Mouse (Mus musculus) intestine, embryonic 14.5 days (tissue): ENCODE data around the gene Cckbr. TPM values are rescaled to one million over a fixed set of nuclear protein-coding genes. Genes with fewer than 3 reads are reported as not detected.

ENCODE experiments used
- ATAC-seq: fragments of 200-750 bp; cut with Nextera tagmentation; replicated peaks from 2 replicates; pipeline ENCODE4 v1.8.0; 2017; ENCODE audit warnings: low read depth, moderate number of reproducible peaks, moderate TSS enrichment, moderate library complexity; ENCODE audit not compliant: low FRiP score, low TSS enrichment
- DNase-seq: peaks from one replicate; pipeline ENCODE4 v3.0.0-alpha.2; 2018; ENCODE audit warnings: low spot score
- H3K27ac ChIP-seq: fragments of 300-500 bp; sonication (generic); 2 replicates; pipeline ENCODE4 v1.5.1; 2014; ENCODE audit warnings: low read depth, mild to moderate bottlenecking, control low read depth
- H3K27me3 ChIP-seq: fragments of 300-500 bp; sonication (generic); replicated peaks from 2 replicates; pipeline ENCODE4 v1.6.1; 2014; ENCODE audit warnings: low read length, control low read depth; ENCODE audit not compliant: control insufficient read depth, insufficient read depth
- H3K36me3 ChIP-seq: fragments of 300-500 bp; sonication (generic); 2 replicates; pipeline ENCODE4 v1.6.1; 2014; ENCODE audit warnings: low read length, control low read depth; ENCODE audit not compliant: control insufficient read depth, insufficient read depth
- H3K4me1 ChIP-seq: fragments of 300-500 bp; sonication (generic); replicated peaks from 2 replicates; pipeline ENCODE4 v1.6.1; 2014; ENCODE audit warnings: low read length, control low read depth, mixed read lengths; ENCODE audit not compliant: control insufficient read depth, insufficient read depth
- H3K4me2 ChIP-seq: fragments of 300-500 bp; sonication (generic); 2 replicates; pipeline ENCODE4 v1.6.1; 2014; ENCODE audit warnings: low read length
- H3K4me3 ChIP-seq: fragments of 300-500 bp; sonication (generic); 2 replicates; pipeline ENCODE4 v1.5.1; 2014; ENCODE audit warnings: low read depth, low read length, control low read depth, mixed read lengths
- H3K9ac ChIP-seq: fragments of 300-500 bp; sonication (generic); 2 replicates; pipeline ENCODE4 v1.6.1; 2014; ENCODE audit warnings: mild to moderate bottlenecking, low read length
- H3K9me3 ChIP-seq: fragments of 300-500 bp; sonication (generic); 2 replicates; pipeline ENCODE4 v1.6.1; 2016; ENCODE audit warnings: low read length, control low read depth; ENCODE audit not compliant: control insufficient read depth
- WGBS: fragments of 180-500 bp; shearing (Covaris S2); extraction: QIAGEN DNeasy Blood & Tissue Kit; methylation state at CpG from one replicate; pipeline ENCODE4 v1.1.7; 2014; 5-methylcytosine and 5-hydroxymethylcytosine counted together
- polyA plus RNA-seq: library from polyadenylated mRNA; unstranded; fragments of >200 nt; fragmentation: Nextera tagmentation; extraction: Ambion mirVana; gene quantifications from 2 replicates; pipeline ENCODE4 v1.2.1, GENCODE M21; 2014

Gene Cckbr
- polyA plus RNA-seq, 1 experiment from 2014 or later: 0.34 TPM

DNA sequence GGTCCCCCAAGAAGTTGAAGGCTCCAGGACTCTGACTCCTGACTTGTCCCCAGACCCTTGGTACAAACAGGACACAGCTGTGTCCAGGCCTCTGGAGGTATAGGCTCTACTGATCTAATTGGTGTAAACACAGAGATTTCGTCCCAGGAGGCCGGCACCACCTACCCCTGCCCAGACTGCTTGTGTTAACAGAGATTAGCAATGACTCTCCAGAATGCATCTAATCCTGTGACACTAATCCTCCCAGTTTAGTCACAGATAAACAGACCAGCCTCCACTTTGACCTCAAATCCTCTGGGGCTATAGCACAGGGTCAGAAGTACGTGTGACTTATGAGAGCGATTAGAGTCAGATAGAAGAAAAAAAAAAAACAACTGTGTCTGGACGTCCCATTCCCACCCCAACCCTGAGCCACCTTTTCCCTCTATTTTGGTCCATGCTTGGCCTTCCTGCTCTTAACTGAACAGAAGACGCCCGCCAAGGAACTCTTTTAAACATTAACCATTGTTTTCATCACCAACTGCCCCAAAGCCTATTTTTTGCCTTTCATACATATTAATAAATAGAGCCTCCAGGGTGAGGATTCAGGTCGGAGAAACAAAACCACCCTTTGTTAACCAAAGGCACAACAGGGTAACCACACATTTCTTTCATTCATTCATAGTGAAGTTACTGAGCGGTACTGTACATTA lies 91.3 kb downstream of the Cckbr start:
- Histone ChIP-seq H3K9me3 (no peaks in the 10 kb centered on the region), H3K36me3 (no peaks in the 10 kb centered on the region), H3K27me3 (no peaks in the 10 kb centered on the region), H3K4me1 (no peaks in the 10 kb centered on the region; the same call in none of the 2 replicates), H3K27ac (no peak overlapping the region), H3K9ac (no peak overlapping the region), H3K4me2 (no peak overlapping the region), H3K4me3 (no peak overlapping the region)
- WGBS: 30% methylated on average over 9 of the region's 9 CpGs
- ATAC-seq (no peak), DNase-seq (no peak)

DNA sequence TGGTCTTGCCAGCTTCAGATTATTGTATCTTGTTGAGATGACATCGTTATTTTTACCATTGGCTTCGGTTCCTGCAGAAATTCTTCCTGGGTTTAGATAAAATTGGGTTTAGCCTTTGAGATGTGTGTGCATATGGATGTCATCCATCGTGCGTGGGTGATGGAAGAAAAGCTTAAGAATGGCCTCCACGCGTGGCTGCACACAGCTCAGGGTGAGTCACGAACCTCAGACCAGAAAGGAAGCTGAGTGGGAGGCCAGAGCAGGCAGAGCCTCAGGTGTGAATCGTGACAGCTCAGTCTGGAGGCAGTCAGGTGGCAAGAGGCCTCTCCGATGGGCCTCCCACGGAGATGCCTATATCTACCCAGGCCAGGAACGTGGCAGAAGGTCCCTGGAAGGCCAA lies 93.8 kb downstream of the Cckbr start:
- no peak overlapping the region for H3K9ac ChIP-seq
- ATAC-seq (no peak), DNase-seq (no peak)
- 67% methylated on average over 11 of the region's 11 CpGs for WGBS
- H3K27ac ChIP-seq: no peak overlapping the region
- no peak overlapping the region for H3K4me2 ChIP-seq
- H3K4me1 ChIP-seq: no peaks in the 10 kb centered on the region; the same call in none of the 2 replicates
- no peaks in the 10 kb centered on the region for H3K9me3 ChIP-seq
- no peaks in the 10 kb centered on the region for H3K27me3 ChIP-seq
- H3K36me3 ChIP-seq: no peaks in the 10 kb centered on the region
- no peak overlapping the region for H3K4me3 ChIP-seq

DNA sequence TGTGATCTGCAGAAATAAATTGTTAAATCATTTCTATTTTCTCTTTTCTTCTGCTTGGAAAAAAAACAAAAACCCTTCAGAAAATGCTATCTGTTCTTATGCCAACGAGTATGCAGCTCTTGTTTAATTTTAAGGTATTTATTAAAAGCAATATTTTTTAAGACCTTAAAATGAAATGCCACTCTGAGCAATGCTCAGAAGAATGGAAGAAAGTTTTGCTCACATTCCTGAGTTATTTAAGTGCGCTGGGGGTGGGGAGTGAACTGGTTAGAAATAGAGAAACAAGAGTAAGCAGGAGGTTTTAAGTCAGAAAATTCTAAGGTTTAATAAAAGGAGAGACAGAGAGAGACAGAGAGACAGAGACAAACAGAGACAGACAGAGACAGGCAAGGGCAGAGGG lies 94.2 kb downstream of the Cckbr start:
- DNase-seq: no peak
- Histone ChIP-seq H3K4me1 (no peaks in the 10 kb centered on the region; the same call in none of the 2 replicates), H3K27ac (no peak overlapping the region), H3K4me2 (no peak overlapping the region), H3K27me3 (no peaks in the 10 kb centered on the region), H3K9ac (no peak overlapping the region), H3K9me3 (no peaks in the 10 kb centered on the region), H3K36me3 (no peaks in the 10 kb centered on the region), H3K4me3 (no peak overlapping the region)
- no peak for ATAC-seq
- WGBS: 73% methylated on average over 2 of the region's 2 CpGs

DNA sequence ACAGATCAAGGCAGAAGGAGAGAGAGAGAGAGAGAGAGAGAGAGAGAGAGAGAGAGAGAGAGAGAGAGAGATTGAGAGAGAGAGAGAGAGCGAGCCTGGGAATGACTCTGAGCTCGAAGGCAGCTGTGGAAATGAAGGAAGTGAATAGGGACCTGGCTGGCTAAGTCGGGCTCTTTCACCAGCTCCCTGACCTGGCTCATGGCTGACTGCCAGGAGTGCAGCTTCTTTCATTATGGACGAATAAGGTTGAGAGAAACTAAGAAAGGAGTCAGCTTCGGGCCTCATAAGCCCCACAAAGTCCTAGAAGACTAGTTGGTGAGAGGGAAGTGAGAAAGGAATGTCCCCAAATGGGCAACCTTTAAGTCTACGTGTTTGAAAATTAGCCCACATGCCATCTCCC lies 94.7 kb downstream of the Cckbr start:
- no peaks in the 10 kb centered on the region for H3K36me3 ChIP-seq
- H3K27ac ChIP-seq: no peak overlapping the region
- no peak for DNase-seq
- H3K9ac ChIP-seq: no peak overlapping the region
- no peak overlapping the region for H3K4me2 ChIP-seq
- 21% methylated on average over 6 of the region's 6 CpGs for WGBS
- no peaks in the 10 kb centered on the region for H3K27me3 ChIP-seq
- no peaks in the 10 kb centered on the region for H3K9me3 ChIP-seq
- H3K4me3 ChIP-seq: no peak overlapping the region
- H3K4me1 ChIP-seq: no peaks in the 10 kb centered on the region; the same call in 1 of the 2 replicates
- no peak for ATAC-seq

Other genes with a start within 250 kb of the Cckbr start
- not detected in 2 replicates for gene Olfr685, start 239.7 kb upstream of the Cckbr start, polyA plus RNA-seq
- not detected in 2 replicates for gene Olfr686, start 218.2 kb upstream of the Cckbr start, polyA plus RNA-seq
- not detected in 2 replicates for gene Olfr688, start 137.6 kb upstream of the Cckbr start, polyA plus RNA-seq
- gene Olfr689, start 114.6 kb upstream of the Cckbr start, polyA plus RNA-seq: not detected in 2 replicates
- gene Olfr690, start 91.6 kb upstream of the Cckbr start, polyA plus RNA-seq: not detected in 2 replicates
- gene Olfr691, start 83.5 kb upstream of the Cckbr start, polyA plus RNA-seq: not detected in 2 replicates
- gene Olfr692, start 57.5 kb upstream of the Cckbr start, polyA plus RNA-seq: not detected in 2 replicates
- gene Gm5901, start 50.7 kb upstream of the Cckbr start, polyA plus RNA-seq: not detected in 2 replicates
- 41.7 and 45.6 TPM in 2 replicates for gene Fam160a2, start 25.7 kb upstream of the Cckbr start, polyA plus RNA-seq
- gene Cnga4, start 21.2 kb upstream of the Cckbr start, polyA plus RNA-seq: not detected in 2 replicates
- 96.0 and 96.7 TPM in 2 replicates for gene Cavin3, start 56.6 kb downstream of the Cckbr start, polyA plus RNA-seq
- 36.1 and 37.5 TPM in 2 replicates for gene Smpd1, start 128.6 kb downstream of the Cckbr start, polyA plus RNA-seq
- 45.1 and 46.3 TPM in 2 replicates for gene Apbb1, start 155.9 kb downstream of the Cckbr start, polyA plus RNA-seq
- 0.46 and 0.65 TPM in 2 replicates for gene Hpx, start 174.4 kb downstream of the Cckbr start, polyA plus RNA-seq
- 25.0 and 27.2 TPM in 2 replicates for gene Trim3, start 207.8 kb downstream of the Cckbr start, polyA plus RNA-seq
- gene Timm10b, start 214.3 kb downstream of the Cckbr start, polyA plus RNA-seq: 213 and 215 TPM in 2 replicates
- 88.4 and 89.7 TPM in 2 replicates for gene Arfip2, start 214.7 kb downstream of the Cckbr start, polyA plus RNA-seq
- 35.5 and 48.9 TPM in 2 replicates for gene Gm45799, start 214.8 kb downstream of the Cckbr start, polyA plus RNA-seq
- gene Dnhd1, start 225.1 kb downstream of the Cckbr start, polyA plus RNA-seq: 1.8 and 2.0 TPM in 2 replicates